In genomic region chr8:111726102-111726900, GRCm38 (mm10) we compare ENCODE assay signal across 8 mouse cellular contexts. TPM values are rescaled to one million over a fixed set of nuclear protein-coding genes. Genes with fewer than 3 reads are reported as not detected.
DNase-seq lines count a peak whose midpoint lies in the region; ATAC-seq and TF ChIP-seq lines count a peak whose summit lies in the region.

No protein-coding gene starts in this region.

- peak overlapping the region; percentile 58 for H3K9ac ChIP-seq in heart, embryonic 14.5 days (ENCODE audit: low read length)
- no peak overlapping the region for H3K9ac ChIP-seq in liver, embryonic 12.5 days

- no peak for TF ChIP-seq POLR2A in embryonic fibroblast, embryonic 13.5 days (IDR thresholded peaks at IDR 0.05; ENCODE audit: low read depth, low read length)

- H3K4me3 ChIP-seq in embryonic fibroblast, embryonic 13.5 days (ENCODE audit: insufficient read depth, low read length) = no peak overlapping the region
- H3K4me3 ChIP-seq in heart, embryonic 14.5 days (ENCODE audit: control insufficient read depth in 1 of 2, insufficient read depth in 1 of 2, low read depth in 1 of 2, low read length in 2 of 2) = no peak overlapping the region
- H3K4me3 ChIP-seq in liver, embryonic 12.5 days = no peak overlapping the region

- H3K36me3 ChIP-seq in heart, embryonic 14.5 days (ENCODE audit: control insufficient read depth, insufficient read depth, low read length) = peaks cover 4% of the 10 kb centered on the region; the same call in 1 of the 2 replicates
- no peaks in the 10 kb centered on the region for H3K36me3 ChIP-seq in liver, embryonic 12.5 days

- H3K27ac ChIP-seq in embryonic fibroblast, embryonic 13.5 days (ENCODE audit: insufficient read depth, low read length) = peak overlapping the region; percentile 73
- H3K27ac ChIP-seq in heart, embryonic 14.5 days (replicated peaks in 1 of 2; ENCODE audit: control insufficient read depth in 1 of 2, insufficient read depth in 1 of 2, low read depth in 2 of 2, low read length in 2 of 2) = peak overlapping the region; percentile 93 to 97
- H3K27ac ChIP-seq in liver, embryonic 12.5 days = peak overlapping the region; percentile 69

- H3K27me3 ChIP-seq in heart, embryonic 14.5 days (ENCODE audit: control insufficient read depth, insufficient read depth, low read length) = no peaks in the 10 kb centered on the region
- peaks cover 47% of the 10 kb centered on the region for H3K27me3 ChIP-seq in liver, embryonic 12.5 days (replicated peaks)

- no peak for TF ChIP-seq CTCF in embryonic fibroblast, embryonic 13.5 days (IDR thresholded peaks at IDR 0.05; ENCODE audit: borderline replicate concordance, insufficient read depth, low read length)

- DNase-seq in right cerebral cortex, adult 2 months (ENCODE audit: low spot score in 2 of 2) = peak; percentile 48 to 62
- no peak for DNase-seq in right cerebral cortex, postnatal 4 days
- peak; percentile 82 for DNase-seq in kidney, postnatal 10 days
- DNase-seq in right cerebral cortex, postnatal 36 days (ENCODE audit: low spot score in 2 of 2) = peak; percentile 73 to 76
- no peak for DNase-seq in T-cell, adult 2 months (ENCODE audit: low spot score)

- no peaks in the 10 kb centered on the region for H3K9me3 ChIP-seq in heart, embryonic 14.5 days (ENCODE audit: control insufficient read depth, low read length)
- H3K9me3 ChIP-seq in liver, embryonic 12.5 days (replicated peaks) = no peaks in the 10 kb centered on the region

- peaks cover 39% of the 10 kb centered on the region for H3K4me1 ChIP-seq in embryonic fibroblast, embryonic 13.5 days (ENCODE audit: control insufficient read depth, insufficient read depth, low read length)
- peaks cover 52 to 73% of the 10 kb centered on the region in 2 experiments for H3K4me1 ChIP-seq in heart, embryonic 14.5 days (ENCODE audit: control insufficient read depth in 2 of 2, insufficient read depth in 2 of 2, low read length in 2 of 2)
- H3K4me1 ChIP-seq in liver, embryonic 12.5 days = peaks cover 43% of the 10 kb centered on the region

- WGBS in heart, embryonic 14.5 days = 16% methylated on average over 7 of the region's 7 CpGs
- WGBS in liver, embryonic 12.5 days (ENCODE audit: insufficient replicate concordance) = 40% methylated on average over 7 of the region's 7 CpGs

- H3K4me2 ChIP-seq in heart, embryonic 14.5 days (ENCODE audit: low read length) = peak overlapping the region; percentile 46
- no peak overlapping the region for H3K4me2 ChIP-seq in liver, embryonic 12.5 days

- peak; percentile 75 for ATAC-seq in heart, embryonic 14.5 days (ENCODE audit: insufficient number of reproducible peaks, insufficient read depth, low FRiP score, low read depth)
- ATAC-seq in liver, embryonic 12.5 days = peak; percentile 50; the same call in 1 of the 2 replicates

RNA-seq across cellular contexts. Expression of gene Bcar1, which starts 17.3 kb away (rescaled TPM):
- 37.0 and 45.8 TPM in 2 replicates for polyA plus RNA-seq in embryonic fibroblast, embryonic 13.5 days (2011; ENCODE audit: insufficient read length, low read depth, missing spikeins)
- polyA plus RNA-seq in heart, embryonic 14.5 days (2014; fragmentation: Nextera tagmentation; extraction: Ambion mirVana) = 49.5 and 50.8 TPM in 2 replicates
- 9.5 and 10.3 TPM in 2 replicates for polyA plus RNA-seq in liver, embryonic 12.5 days (2016; fragmentation: Nextera tagmentation; extraction: Ambion mirVana)

RNA-seq across cellular contexts. Expression of gene Ctrb1, which starts 35.5 kb away (rescaled TPM):
- polyA plus RNA-seq in embryonic fibroblast, embryonic 13.5 days (2011; ENCODE audit: insufficient read length, low read depth, missing spikeins) = not detected in 2 replicates
- not detected in 2 replicates for polyA plus RNA-seq in heart, embryonic 14.5 days (2014; fragmentation: Nextera tagmentation; extraction: Ambion mirVana)
- polyA plus RNA-seq in liver, embryonic 12.5 days (2016; fragmentation: Nextera tagmentation; extraction: Ambion mirVana) = not detected in 2 replicates

Comparison
In these comparisons a context has a peak if more than half of its experiments do, and no peak if none do; other contexts are left out.
1. DNase-seq: peak in right cerebral cortex, adult 2 months (2 of 2), kidney, postnatal 10 days (single experiment) and right cerebral cortex, postnatal 36 days (2 of 2); none in right cerebral cortex, postnatal 4 days (single experiment) and T-cell, adult 2 months (single experiment).
2. Peak in every context shown above with its lines, with median percentiles within 50 percentile points of each other: H3K27ac ChIP-seq.